Comparison of ENCODE assay signal across 12 mouse cellular contexts in the genomic region with DNA sequence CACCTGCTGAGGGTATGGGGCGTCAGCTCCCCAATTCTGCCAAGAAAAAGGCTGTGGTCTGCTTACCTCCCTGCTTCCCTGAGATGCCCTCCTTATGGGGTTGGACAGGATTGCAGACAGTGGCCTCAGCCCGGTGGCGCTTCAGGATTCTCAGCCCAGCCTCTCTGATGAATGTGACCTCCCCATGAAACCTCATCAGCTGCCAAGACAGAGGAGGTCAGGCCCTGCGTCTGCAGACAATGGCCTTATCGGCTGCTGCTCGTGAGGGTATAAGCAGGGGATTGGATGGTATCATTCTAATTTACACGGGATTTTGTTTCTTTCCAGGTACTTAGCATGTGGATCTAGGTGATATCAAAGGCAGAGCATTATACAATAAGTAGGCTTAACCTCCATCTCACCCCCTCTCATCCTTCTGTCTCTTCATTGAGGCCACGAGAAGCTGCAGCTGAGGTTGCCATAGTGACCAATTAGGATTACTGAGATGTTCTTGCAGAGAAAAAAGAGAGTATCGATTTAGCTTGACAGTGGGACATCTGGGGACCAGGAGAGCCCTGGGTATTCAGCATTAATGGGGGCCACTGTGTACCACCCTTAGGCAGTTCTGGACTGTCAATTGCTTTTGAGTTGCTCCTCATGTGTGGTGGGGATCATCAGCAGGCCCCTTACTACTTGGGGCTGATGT.
DNase-seq lines count a peak whose midpoint lies in the region; ATAC-seq lines count a peak whose summit lies in the region.
"Had no signal": no experiment of that assay in that cellular context is flagged by ENCODE, and none has a peak within 500 bp of the region (broad histone marks: within the 10 kb centered on the region; RNA-seq: fewer than 3 reads in every experiment).

No protein-coding gene starts in this region.

- H3K36me3 ChIP-seq in neural tube, embryonic 11.5 days (ENCODE audit: control insufficient read depth, insufficient read depth, low read length): no peaks in the 10 kb centered on the region
- no peaks in the 10 kb centered on the region for H3K36me3 ChIP-seq in forebrain, embryonic 11.5 days (ENCODE audit: control insufficient read depth, insufficient read depth, low read length)
- H3K36me3 ChIP-seq in hindbrain, embryonic 15.5 days: no peaks in the 10 kb centered on the region
- H3K36me3 ChIP-seq: liver, embryonic 12.5 days had no signal

- H3K9ac ChIP-seq in neural tube, embryonic 11.5 days (ENCODE audit: low read length): no peak overlapping the region
- H3K9ac ChIP-seq in forebrain, embryonic 11.5 days (ENCODE audit: low read length): no peak overlapping the region
- no peak overlapping the region for H3K9ac ChIP-seq in hindbrain, embryonic 15.5 days
- H3K9ac ChIP-seq: liver, embryonic 12.5 days had no signal

- H3K27ac ChIP-seq in neural tube, embryonic 11.5 days (ENCODE audit: low read depth, low read length): peak overlapping the region; percentile 56; the same call in 1 of the 2 replicates
- H3K27ac ChIP-seq in forebrain, embryonic 11.5 days (ENCODE audit: low read depth, low read length): peak overlapping the region; percentile 25; the same call in 1 of the 2 replicates
- H3K27ac ChIP-seq in hindbrain, embryonic 15.5 days (replicated peaks): peak overlapping the region; percentile 4; the same call in 1 of the 2 replicates
- H3K27ac ChIP-seq: liver, embryonic 12.5 days; macrophage had no signal

- no peak overlapping the region for H3K4me2 ChIP-seq in neural tube, embryonic 11.5 days (ENCODE audit: low read depth)
- H3K4me2 ChIP-seq in forebrain, embryonic 11.5 days (ENCODE audit: low read depth, low read length, severe bottlenecking): no peak overlapping the region
- no peak overlapping the region for H3K4me2 ChIP-seq in hindbrain, embryonic 15.5 days
- H3K4me2 ChIP-seq: liver, embryonic 12.5 days had no signal

- ATAC-seq in neural tube, embryonic 11.5 days (ENCODE audit: insufficient read depth, low FRiP score, low TSS enrichment): no peak
- ATAC-seq in forebrain, embryonic 11.5 days (replicated peaks; ENCODE audit: low FRiP score): no peak
- ATAC-seq in hindbrain, embryonic 15.5 days (ENCODE audit: low FRiP score, low read depth): 0 out of 2 replicates have a peak, but pooled peaks have one; percentile 35
- ATAC-seq: liver, embryonic 12.5 days had no signal

- DNase-seq in neural tube, embryonic 11.5 days (ENCODE audit: low spot score): no peak
- no peak for DNase-seq in neural tube, embryonic 10.5 days (ENCODE audit: extremely low spot score, low spot score)
- DNase-seq in forebrain, embryonic 11.5 days (ENCODE audit: low spot score): no peak
- peak; percentile 79 for DNase-seq in retina, embryonic 14.5 days (ENCODE audit: low spot score)
- DNase-seq in lung, postnatal 4 days: no peak
- no peak for DNase-seq in left cerebral cortex, adult 8-10 months (ENCODE audit: low spot score in 2 of 2)
- no peak for DNase-seq in heart, postnatal 10 days
- DNase-seq: heart, adult 18-20 months; heart, postnatal 4 days had no signal

- H3K4me3 ChIP-seq in neural tube, embryonic 11.5 days (ENCODE audit: low read depth, low read length): no peak overlapping the region
- no peak overlapping the region for H3K4me3 ChIP-seq in forebrain, embryonic 11.5 days (ENCODE audit: low read depth, low read length)
- no peak overlapping the region for H3K4me3 ChIP-seq in hindbrain, embryonic 15.5 days
- H3K4me3 ChIP-seq: liver, embryonic 12.5 days had no signal

- H3K4me1 ChIP-seq in neural tube, embryonic 11.5 days (ENCODE audit: control insufficient read depth, insufficient read depth, low read length): 0 out of 2 replicates have a peak, but pooled peaks cover 5% of the 10 kb centered on the region
- H3K4me1 ChIP-seq in forebrain, embryonic 11.5 days (replicated peaks; ENCODE audit: control insufficient read depth, insufficient read depth, low read length): no peaks in the 10 kb centered on the region; the same call in 1 of the 2 replicates
- H3K4me1 ChIP-seq in hindbrain, embryonic 15.5 days (replicated peaks): peaks cover 21% of the 10 kb centered on the region
- H3K4me1 ChIP-seq: liver, embryonic 12.5 days had no signal

- H3K9me3 ChIP-seq in neural tube, embryonic 11.5 days (ENCODE audit: control insufficient read depth, low read length): no peaks in the 10 kb centered on the region
- no peaks in the 10 kb centered on the region for H3K9me3 ChIP-seq in forebrain, embryonic 11.5 days (ENCODE audit: control insufficient read depth, low read length)
- H3K9me3 ChIP-seq in hindbrain, embryonic 15.5 days: no peaks in the 10 kb centered on the region
- H3K9me3 ChIP-seq: liver, embryonic 12.5 days had no signal

- WGBS in neural tube, embryonic 11.5 days: 42% methylated on average over 9 of the region's 9 CpGs
- 18% methylated on average over 9 of the region's 9 CpGs for whole genome bisulfite sequencing in forebrain, embryonic 11.5 days
- 22% methylated on average over 9 of the region's 9 CpGs for WGBS in hindbrain, embryonic 15.5 days

- H3K27me3 ChIP-seq in neural tube, embryonic 11.5 days (ENCODE audit: control insufficient read depth, insufficient read depth, low read length): no peaks in the 10 kb centered on the region
- H3K27me3 ChIP-seq in forebrain, embryonic 11.5 days (ENCODE audit: control insufficient read depth, insufficient read depth, low read length): no peaks in the 10 kb centered on the region
- no peaks in the 10 kb centered on the region for H3K27me3 ChIP-seq in hindbrain, embryonic 15.5 days
- H3K27me3 ChIP-seq: liver, embryonic 12.5 days had no signal

- intact Hi-C loops in heart, postnatal 10 days (cut with DNase I): no loop called here

Comparison
In these comparisons a context has a peak if more than half of its experiments do, and no peak if none do; other contexts are left out.
1. H3K27ac ChIP-seq: peak in every context shown above with its lines; median percentile 56 in neural tube, embryonic 11.5 days; 25 in forebrain, embryonic 11.5 days; 4 in hindbrain, embryonic 15.5 days.